Mouse (Mus musculus) liver, embryonic 11.5 days (tissue): ENCODE data around the gene Flii. TPM values are rescaled to one million over a fixed set of nuclear protein-coding genes. Genes with fewer than 3 reads are reported as not detected.

ENCODE experiments used
- ATAC-seq: fragments of 200-750 bp; cut with Nextera tagmentation; replicated peaks from 2 replicates; pipeline ENCODE4 v1.8.0; 2017; ENCODE audit warnings: moderate number of reproducible peaks, mild to moderate bottlenecking, moderate TSS enrichment, moderate library complexity; ENCODE audit not compliant: low FRiP score
- DNase-seq: peaks from one replicate; pipeline ENCODE4 v3.0.0-alpha.2; 2017; ENCODE audit warnings: low spot score
- H3K27ac ChIP-seq: fragments of 300-500 bp; sonication (generic); 2 replicates; pipeline ENCODE4 v1.5.1; 2014; ENCODE audit warnings: mild to moderate bottlenecking, low read depth, low read length, control low read depth
- H3K27me3 ChIP-seq: fragments of 300-500 bp; sonication (generic); replicated peaks from 2 replicates; pipeline ENCODE4 v1.6.1; 2014; ENCODE audit warnings: low read length, mixed read lengths; ENCODE audit not compliant: control insufficient read depth, insufficient read depth
- H3K36me3 ChIP-seq: fragments of 300-500 bp; sonication (generic); 2 replicates; pipeline ENCODE4 v1.6.1; 2014; ENCODE audit warnings: mild to moderate bottlenecking, low read length, moderate library complexity, mixed read lengths; ENCODE audit not compliant: control insufficient read depth, insufficient read depth
- H3K4me1 ChIP-seq: fragments of 300-500 bp; sonication (generic); replicated peaks from 2 replicates; pipeline ENCODE4 v1.6.1; 2014; ENCODE audit warnings: low read length, mixed read lengths; ENCODE audit not compliant: control insufficient read depth, insufficient read depth
- H3K4me2 ChIP-seq: fragments of 300-500 bp; sonication (generic); 2 replicates; pipeline ENCODE4 v1.6.1; 2014; ENCODE audit warnings: mild to moderate bottlenecking, control low read depth, moderate library complexity
- H3K4me3 ChIP-seq: fragments of 300-500 bp; sonication (generic); 2 replicates; pipeline ENCODE4 v1.5.1; 2014; ENCODE audit warnings: low read depth, low read length, control low read depth
- H3K9ac ChIP-seq: fragments of 300-500 bp; sonication (generic); 2 replicates; pipeline ENCODE4 v1.6.1; 2014; ENCODE audit warnings: low read depth, low read length, control low read depth
- H3K9me3 ChIP-seq: fragments of 300-500 bp; sonication (generic); 2 replicates; pipeline ENCODE4 v1.6.1; 2016; ENCODE audit warnings: low read length, inconsistent platforms, mixed read lengths; ENCODE audit not compliant: control insufficient read depth
- WGBS: fragments of 180-500 bp; shearing (Covaris S2); extraction: QIAGEN DNeasy Blood & Tissue Kit; methylation state at CpG from one replicate; pipeline ENCODE4 v1.1.7; 2014; 5-methylcytosine and 5-hydroxymethylcytosine counted together
- polyA plus RNA-seq: library from polyadenylated mRNA; unstranded; fragments of >200 nt; fragmentation: Nextera tagmentation; extraction: Ambion mirVana; gene quantifications from 2 replicates; pipeline ENCODE4 v1.2.1, GENCODE M21; 2014

Flii gene
- polyA plus RNA-seq, 1 experiment from 2014 or later, result 61.3 TPM

DNA sequence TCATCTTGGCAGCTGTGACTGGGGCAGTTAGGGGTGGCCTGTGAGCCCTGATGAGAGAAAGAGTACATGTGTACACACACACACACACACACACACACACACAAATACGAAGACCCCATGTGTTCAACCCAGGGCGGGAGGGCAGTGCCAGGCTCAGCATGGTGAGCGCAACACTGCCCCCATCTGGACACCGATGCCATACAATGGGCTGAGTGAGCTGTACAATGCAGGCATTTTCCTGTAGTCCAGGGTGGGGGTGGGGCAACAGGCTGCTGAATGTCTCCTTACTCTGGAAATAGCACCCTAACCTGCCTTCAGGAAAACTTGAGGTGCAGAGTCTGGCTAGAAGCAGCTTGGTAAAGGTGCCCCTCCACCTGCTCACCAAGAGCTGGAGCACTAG, 23.9 kb downstream of the Flii start:
- no peak for ATAC-seq
- peaks cover 24% of the 10 kb centered on the region for H3K36me3 ChIP-seq
- H3K27ac ChIP-seq, result no peak overlapping the region
- no peaks in the 10 kb centered on the region for H3K9me3 ChIP-seq
- H3K4me1 ChIP-seq, result peaks cover 15% of the 10 kb centered on the region
- DNase-seq, result no peak
- H3K27me3 ChIP-seq, result no peaks in the 10 kb centered on the region
- no peak overlapping the region for H3K9ac ChIP-seq
- H3K4me3 ChIP-seq, result no peak overlapping the region
- no peak overlapping the region for H3K4me2 ChIP-seq
- 39% methylated on average over 4 of the region's 4 CpGs for WGBS

DNA sequence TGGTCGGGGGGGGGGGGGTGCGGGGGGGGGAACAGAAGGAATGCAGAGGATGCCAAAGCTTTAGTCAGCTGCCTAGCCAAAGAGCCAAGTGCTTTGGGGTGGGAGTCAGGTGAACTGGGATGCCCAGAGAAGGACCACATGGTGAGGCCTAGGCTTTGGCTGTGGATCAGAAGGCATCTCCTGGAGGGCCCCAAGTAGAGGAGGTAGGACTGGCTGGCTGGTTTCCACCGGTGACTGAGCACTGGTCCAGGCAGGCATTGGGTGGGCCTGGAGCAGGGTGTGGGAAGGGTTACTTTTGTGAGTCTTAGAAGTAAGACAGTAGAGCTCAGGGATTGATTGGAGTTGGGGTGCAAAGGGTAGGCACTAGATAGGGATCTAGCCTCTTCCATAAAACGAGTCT, 25.5 kb downstream of the Flii start:
- no peak overlapping the region for H3K4me3 ChIP-seq
- ATAC-seq (no peak), DNase-seq (no peak)
- no peaks in the 10 kb centered on the region for H3K27me3 ChIP-seq
- WGBS, result 88% methylated on average over 3 of the region's 4 CpGs
- H3K4me1 ChIP-seq, result peaks cover 15% of the 10 kb centered on the region
- H3K4me2 ChIP-seq, result no peak overlapping the region
- no peaks in the 10 kb centered on the region for H3K9me3 ChIP-seq
- no peak overlapping the region for H3K27ac ChIP-seq
- peaks cover 11% of the 10 kb centered on the region; the same call in 1 of the 2 replicates for H3K36me3 ChIP-seq
- no peak overlapping the region for H3K9ac ChIP-seq

DNA sequence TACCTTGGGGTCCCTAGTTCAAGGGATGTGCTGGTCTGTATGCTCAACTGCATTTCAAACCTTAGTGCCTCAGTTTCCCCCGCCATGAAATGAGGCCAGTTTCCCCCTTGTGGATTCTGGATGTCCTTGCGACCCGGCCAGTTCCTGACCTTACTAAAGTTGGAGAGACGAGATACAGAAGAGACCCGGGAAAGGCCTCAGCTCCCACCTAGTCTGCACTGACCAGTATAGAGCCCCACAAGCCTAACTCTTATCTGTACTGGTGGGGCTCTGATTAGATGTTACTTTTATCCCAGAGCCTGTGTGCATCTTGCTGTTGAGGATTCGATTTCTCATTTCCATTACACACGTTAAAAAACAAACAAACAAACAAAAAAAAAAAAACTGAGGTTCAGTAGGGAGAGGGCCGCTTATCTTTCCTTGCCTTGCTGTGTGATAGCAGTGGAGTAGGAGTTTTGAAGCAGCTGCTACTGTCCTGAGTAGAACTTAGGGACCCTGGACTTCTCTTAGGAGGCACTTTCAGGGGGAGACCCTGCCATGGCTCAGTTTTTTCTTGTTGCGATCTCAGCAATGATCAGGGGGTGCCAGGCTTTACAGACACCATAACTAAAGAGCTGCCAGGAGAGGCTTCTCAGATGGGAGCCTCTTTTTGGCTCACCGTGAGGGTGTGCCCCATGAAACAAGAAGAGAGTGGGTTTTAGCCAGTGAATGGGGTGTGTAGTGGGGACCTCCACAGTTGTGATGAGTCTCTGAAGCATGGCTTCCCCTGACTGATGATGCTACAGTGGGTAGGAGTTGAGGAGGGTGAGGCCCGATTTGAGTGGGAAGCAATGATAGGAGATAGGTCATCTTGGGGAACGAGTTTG, 26.5 kb downstream of the Flii start:
- Histone ChIP-seq H3K27me3 (no peaks in the 10 kb centered on the region), H3K9ac (peak overlapping the region; percentile 84), H3K27ac (peak overlapping the region; percentile 38), H3K9me3 (no peaks in the 10 kb centered on the region), H3K4me1 (peaks cover 15% of the 10 kb centered on the region), H3K4me2 (peak overlapping the region; percentile 69), H3K4me3 (peak overlapping the region; percentile 78), H3K36me3 (peaks cover 3% of the 10 kb centered on the region; the same call in 1 of the 2 replicates)
- no peak for ATAC-seq
- no peak for DNase-seq
- WGBS, result 27% methylated on average over 12 of the region's 12 CpGs

DNA sequence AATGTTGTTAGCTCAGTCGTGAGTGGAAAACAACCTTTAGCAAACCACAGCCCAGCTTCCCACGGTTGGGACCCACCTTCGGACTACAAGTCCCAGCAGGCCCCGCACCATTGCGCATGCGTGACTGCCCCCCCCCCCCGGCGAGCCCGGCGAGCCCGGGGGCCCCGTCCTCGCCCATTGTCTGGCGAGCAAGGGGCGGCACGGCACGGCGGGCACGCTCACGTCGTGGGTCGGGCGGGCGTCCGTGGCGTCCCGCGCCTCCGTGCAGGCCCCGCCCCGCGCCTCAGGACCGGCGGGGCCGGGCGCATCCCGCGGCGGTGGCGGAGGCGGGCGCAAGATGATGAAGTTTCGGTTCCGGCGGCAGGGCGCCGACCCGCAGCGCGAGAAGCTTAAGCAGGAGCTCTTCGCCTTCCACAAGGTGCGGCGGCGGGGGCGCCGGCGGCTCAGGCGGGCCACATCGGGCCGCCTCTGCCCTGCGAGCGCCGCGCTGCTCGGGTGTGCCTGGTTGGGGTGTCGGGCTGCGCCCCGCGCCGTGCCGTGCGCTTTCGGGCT, 27.5 kb downstream of the Flii start, which contains the start of gene Llgl1:
Llgl1 (plus strand) TSS at position 200 of the 552 bp plus-strand sequence.
- Histone ChIP-seq H3K4me3 (peak within 1 kb of the TSS; percentile 78), H3K27me3 (no peaks in the 10 kb centered on the region), H3K4me1 (peaks cover 15% of the 10 kb centered on the region), H3K27ac (peak within 1 kb of the TSS; percentile 58), H3K9ac (peak within 1 kb of the TSS; percentile 84), H3K9me3 (no peaks in the 10 kb centered on the region), H3K36me3 (no peaks in the 10 kb centered on the region), H3K4me2 (peak within 1 kb of the TSS; percentile 69)
- peak; percentile 87 for ATAC-seq
- WGBS, result under 1% methylated on average over 72 of the region's 73 CpGs
- peak; percentile 98 for DNase-seq

DNA sequence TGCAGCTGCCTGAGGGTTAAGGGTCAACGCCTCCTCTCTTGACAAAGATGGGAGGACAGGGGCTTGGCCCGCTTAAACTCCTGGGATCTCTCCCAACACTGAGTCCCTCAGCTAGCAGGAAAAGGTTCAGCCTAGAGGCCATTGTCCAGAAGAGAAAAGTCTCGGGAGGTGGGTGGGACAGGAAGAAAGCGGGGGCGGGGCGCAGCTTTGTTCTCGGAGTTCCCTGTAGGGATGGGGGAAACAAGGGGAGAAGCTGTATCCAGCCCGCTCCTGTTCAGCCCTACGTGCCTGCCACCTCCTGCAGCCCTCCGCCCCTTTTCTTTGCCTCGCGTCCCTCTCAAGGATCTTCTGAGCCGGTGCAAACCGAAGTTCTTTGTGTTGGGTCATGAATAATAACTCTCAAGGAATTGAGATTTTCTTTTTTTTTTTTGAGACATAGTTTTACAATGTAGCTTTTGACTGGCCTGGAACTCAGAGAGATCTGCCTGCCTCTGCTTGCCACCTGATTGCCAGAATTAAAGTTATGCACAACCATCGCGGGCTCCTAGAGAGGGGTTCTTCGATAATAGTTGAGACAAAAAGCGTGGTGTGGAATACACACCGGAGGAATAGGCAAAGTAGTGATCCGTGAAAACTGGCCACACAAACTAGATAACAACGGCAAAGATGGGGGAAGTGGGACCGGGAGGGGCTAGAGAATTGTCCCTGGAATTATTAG, 28.1 kb downstream of the Flii start:
- no peaks in the 10 kb centered on the region for H3K27me3 ChIP-seq
- peaks cover 15% of the 10 kb centered on the region for H3K4me1 ChIP-seq
- 3% methylated on average over 22 of the region's 22 CpGs for WGBS
- peak overlapping the region; percentile 69 for H3K4me2 ChIP-seq
- peak overlapping the region; percentile 60 for H3K9ac ChIP-seq
- peak; percentile 77 for DNase-seq
- peak overlapping the region; percentile 78 for H3K4me3 ChIP-seq
- peak; percentile 32 for ATAC-seq
- H3K9me3 ChIP-seq, result no peaks in the 10 kb centered on the region
- H3K36me3 ChIP-seq, result no peaks in the 10 kb centered on the region
- H3K27ac ChIP-seq, result peak overlapping the region; percentile 58; the same call in 1 of the 2 replicates

DNA sequence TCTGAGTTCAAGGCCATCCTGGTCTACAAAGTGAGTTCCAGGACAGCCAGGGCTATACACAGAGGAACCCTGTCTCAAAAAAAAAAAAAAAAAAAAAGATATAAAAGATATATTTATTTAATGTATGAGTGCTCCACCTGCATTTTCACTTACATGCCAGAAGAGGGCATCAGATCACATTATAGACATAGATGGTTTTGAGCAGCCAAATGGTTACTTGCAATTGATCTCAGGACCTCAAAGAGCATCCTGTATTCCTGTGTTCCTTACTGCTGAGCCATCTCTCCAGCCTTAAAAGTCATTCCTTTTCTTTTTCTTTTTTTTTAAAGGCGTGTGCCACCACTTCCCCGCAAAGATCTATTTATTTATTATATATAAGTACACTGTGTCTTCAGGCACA, 29.5 kb downstream of the Flii start:
- H3K36me3 ChIP-seq, result no peaks in the 10 kb centered on the region
- no peaks in the 10 kb centered on the region for H3K9me3 ChIP-seq
- H3K4me2 ChIP-seq, result no peak overlapping the region
- no peak for DNase-seq
- ATAC-seq, result no peak
- no peak overlapping the region for H3K9ac ChIP-seq
- H3K27ac ChIP-seq, result no peak overlapping the region
- no peaks in the 10 kb centered on the region for H3K27me3 ChIP-seq
- H3K4me1 ChIP-seq, result peaks cover 15% of the 10 kb centered on the region
- 56% methylated on average over 2 of the region's 2 CpGs for WGBS
- H3K4me3 ChIP-seq, result no peak overlapping the region

DNA sequence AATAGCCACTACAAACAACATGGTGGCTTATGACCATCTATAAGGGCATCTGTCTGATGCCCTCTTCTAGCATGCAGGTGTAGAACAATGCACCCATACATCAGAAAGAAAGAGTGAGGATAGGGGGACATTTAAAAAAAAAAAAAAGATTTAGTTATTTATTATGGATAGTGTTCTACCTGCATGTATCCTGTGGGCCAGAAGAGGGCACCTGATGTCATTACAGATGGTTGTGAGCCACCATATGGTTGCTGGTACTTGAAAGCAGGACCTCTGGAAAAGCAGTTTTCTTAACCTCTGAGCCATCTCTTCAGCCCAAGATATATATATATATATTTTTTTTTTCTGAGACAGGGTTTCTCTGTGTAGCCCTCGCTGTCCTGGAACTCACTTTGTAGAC, 30.9 kb downstream of the Flii start:
- Histone ChIP-seq H3K36me3 (no peaks in the 10 kb centered on the region), H3K4me3 (no peak overlapping the region), H3K27ac (no peak overlapping the region), H3K9me3 (no peaks in the 10 kb centered on the region), H3K4me2 (no peak overlapping the region), H3K9ac (no peak overlapping the region), H3K27me3 (no peaks in the 10 kb centered on the region), H3K4me1 (peaks cover 15% of the 10 kb centered on the region)
- WGBS, result 62% methylated on average over 1 of the region's 1 CpGs
- DNase-seq (no peak), ATAC-seq (no peak)
